Comparison of ENCODE assay signal across 8 mouse cellular contexts in the genomic region with DNA sequence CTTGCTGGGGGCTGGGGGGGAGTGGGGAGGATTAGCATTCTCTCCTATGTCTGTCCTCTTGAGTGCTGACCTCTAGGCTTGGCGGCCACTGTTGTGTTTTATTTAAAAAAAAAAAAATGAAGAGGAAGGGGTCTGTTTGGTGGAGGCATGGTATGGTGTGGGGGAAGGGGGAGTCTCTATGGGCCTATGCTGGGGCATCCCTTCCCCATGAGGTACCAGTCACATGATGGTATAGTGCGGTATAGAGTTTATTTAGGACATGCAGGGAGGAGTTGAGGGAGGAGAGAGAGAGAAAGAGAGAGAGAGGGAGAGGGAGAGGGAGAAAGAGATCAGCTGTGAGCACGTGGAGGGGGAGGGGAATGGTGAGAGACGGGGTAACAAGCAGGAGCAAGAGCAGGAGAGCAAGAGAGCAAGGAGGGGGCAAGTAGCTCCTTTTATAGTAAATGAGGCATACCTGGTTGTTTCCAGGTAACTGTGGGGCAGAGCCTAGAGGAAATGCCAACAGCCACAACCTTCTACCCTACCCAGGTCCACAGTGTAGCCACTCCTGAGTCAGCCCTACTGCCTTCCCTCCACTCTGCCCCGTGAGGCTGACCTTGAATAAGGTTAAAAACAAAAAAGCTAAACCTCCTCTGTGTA. TPM values are rescaled to one million over a fixed set of nuclear protein-coding genes. Genes with fewer than 3 reads are reported as not detected.
A peak's percentile ranks its signal among the peaks of the same experiment; 100 is the strongest.
DNase-seq lines count a peak whose midpoint lies in the region; TF ChIP-seq lines count a peak whose summit lies in the region.
"Had no signal": no experiment of that assay in that cellular context is flagged by ENCODE, and none has a peak within 500 bp of the region (broad histone marks: within the 10 kb centered on the region; RNA-seq: fewer than 3 reads in every experiment).

No protein-coding gene starts in this region.

- TF ChIP-seq RAD21 in CH12.LX (IDR thresholded peaks at IDR 0.05; ENCODE audit: low read depth, low read length) = no peak

- H3K79me2 ChIP-seq in CH12.LX (replicated peaks; ENCODE audit: control insufficient read depth, extremely low read depth, insufficient read depth, poor library complexity, severe bottlenecking) = no peaks in the 10 kb centered on the region

- H3K4me1 ChIP-seq in CH12.LX (ENCODE audit: control insufficient read depth in 1 of 2, insufficient read depth in 2 of 2) = peaks cover 5 to 43% of the 10 kb centered on the region in 2 experiments
- H3K4me1 ChIP-seq in brown adipose tissue, adult 24 weeks (ENCODE audit: control insufficient read depth, insufficient read depth, insufficient read length, low read length) = no peaks in the 10 kb centered on the region

- H3K4me3 ChIP-seq in CH12.LX (replicated peaks in 1 of 3; ENCODE audit: low read depth in 2 of 3, low read length in 2 of 3, poor library complexity in 1 of 3) = peak overlapping the region in 1 of 3 experiments; percentile 42
- H3K4me3 ChIP-seq in brown adipose tissue, adult 24 weeks (ENCODE audit: insufficient read depth, low read depth, low read length) = no peak overlapping the region

- in situ Hi-C loops in CH12.LX (cut with MboI; ENCODE audit: low pct_ligation_motif_present, low pct_unique_long_range_greater_than_20kb, low sequenced_read_pairs) = no loop called here

- no peaks in the 10 kb centered on the region for H3K9me3 ChIP-seq in CH12.LX (replicated peaks; ENCODE audit: low read length)

- H3K4me2 ChIP-seq in CH12.LX (ENCODE audit: insufficient read depth, low read depth, poor library complexity, severe bottlenecking) = peak overlapping the region; percentile 96

- dilution Hi-C loops in CH12.LX (cut with MboI; ENCODE audit: extremely low pct_ligation_motif_present, extremely low pct_unique_long_range_greater_than_20kb, low sequenced_read_pairs) = no loop called here

- intact Hi-C loops in left cerebral cortex, postnatal 25 days (cut with DNase I) = no loop called here

- TF ChIP-seq EP300 in CH12.LX (IDR thresholded peaks at IDR 0.05; ENCODE audit: low read length) = no peak

- no peak for TF ChIP-seq CTCF in CH12.LX (conservative IDR thresholded peaks at IDR 0.05 in 1 of 2, IDR thresholded peaks at IDR 0.05 in 1 of 2; ENCODE audit: low read depth in 2 of 2, low read length in 2 of 2)

- H3K36me3 ChIP-seq in CH12.LX (replicated peaks in 1 of 2; ENCODE audit: control insufficient read depth in 1 of 2, insufficient read depth in 1 of 2, low read length in 1 of 2) = no peaks in the 10 kb centered on the region

- H3K9ac ChIP-seq in CH12.LX (ENCODE audit: insufficient read depth, low read depth) = no peak overlapping the region; the same call in 1 of the 2 replicates

- H3K27ac ChIP-seq in CH12.LX (ENCODE audit: insufficient read depth, low read depth) = no peak overlapping the region
- H3K27ac ChIP-seq in brown adipose tissue, adult 24 weeks (replicated peaks; ENCODE audit: low read depth, low read length) = peak overlapping the region; percentile 66

- DNase-seq in CH12.LX (ENCODE audit: extremely low read depth) = peak; percentile 6
- DNase-seq in kidney, postnatal 10 days = peak; percentile 53
- DNase-seq in lung, postnatal 10 days = peak; percentile 27
- no peak for DNase-seq in retina, embryonic 14.5 days (ENCODE audit: low spot score)
- no peak for DNase-seq in left cerebral cortex, postnatal 25 days (ENCODE audit: low spot score in 2 of 2)
- DNase-seq in natural killer cell, adult 2 months (ENCODE audit: low spot score in 2 of 2) = no peak
- DNase-seq: cerebellum, postnatal 25 days had no signal

- H3K27me3 ChIP-seq in CH12.LX (replicated peaks) = no peaks in the 10 kb centered on the region

- TF ChIP-seq POLR2A in CH12.LX (IDR thresholded peaks at IDR 0.05; ENCODE audit: low read depth, low read length) = no peak

TF ChIP-seq in CH12.LX, 34 proteins besides CTCF, POLR2A, EP300 and RAD21:
- TF ChIP-seq TCF12 (IDR thresholded peaks at IDR 0.05; ENCODE audit: low read depth, low read length) = no peak
- no peak for TF ChIP-seq ZNF384 (IDR thresholded peaks at IDR 0.05; ENCODE audit: low read depth, low read length)
- no peak for TF ChIP-seq PAX5 (IDR thresholded peaks at IDR 0.05; ENCODE audit: low read length)
- TF ChIP-seq E2F4 (IDR thresholded peaks at IDR 0.05; ENCODE audit: insufficient replicate concordance, low read depth, low read length) = no peak
- TF ChIP-seq MXI1 (IDR thresholded peaks at IDR 0.05; ENCODE audit: low read depth, low read length) = no peak
- TF ChIP-seq ZKSCAN1 (IDR thresholded peaks at IDR 0.05; ENCODE audit: borderline replicate concordance, low read depth, low read length) = no peak
- TF ChIP-seq NRF1 (IDR thresholded peaks at IDR 0.05; ENCODE audit: low read depth, low read length) = no peak
- TF ChIP-seq HCFC1 (IDR thresholded peaks at IDR 0.05; ENCODE audit: low read depth, low read length) = no peak
- no peak for TF ChIP-seq POLR2AphosphoS2 (IDR thresholded peaks at IDR 0.05; ENCODE audit: low read depth, low read length)
- TF ChIP-seq ZC3H11A (IDR thresholded peaks at IDR 0.05; ENCODE audit: low read depth, low read length) = no peak
- TF ChIP-seq SMC3 (IDR thresholded peaks at IDR 0.05; ENCODE audit: low read depth, low read length) = no peak
- TF ChIP-seq MAZ (IDR thresholded peaks at IDR 0.05; ENCODE audit: low read depth, low read length) = no peak
- no peak for TF ChIP-seq UBTF (IDR thresholded peaks at IDR 0.05; ENCODE audit: low read depth, low read length)
- no peak for TF ChIP-seq MAFK (IDR thresholded peaks at IDR 0.05; ENCODE audit: insufficient replicate concordance, low read length)
- TF ChIP-seq GABPA (IDR thresholded peaks at IDR 0.05; ENCODE audit: insufficient replicate concordance, low read depth, low read length) = no peak
- TF ChIP-seq RCOR1 (conservative IDR thresholded peaks at IDR 0.05; ENCODE audit: low read depth, low read length) = no peak

RNA-seq across cellular contexts. Expression of a gene that starts 15.4 kb away (rescaled TPM):
- total RNA-seq in CH12.LX (2012; rRNA removed) = not detected in 2 replicates
- not detected in 2 replicates for total RNA-seq in CH12.LX (2014; rRNA removed)
- polyA plus RNA-seq in CH12.LX (2012; ENCODE audit: insufficient read length, low read depth) = not detected in 2 replicates
- polyA plus RNA-seq in brown adipose tissue, adult 24 weeks (2012; ENCODE audit: insufficient read depth, insufficient read length, missing spikeins) = not detected in 2 replicates
- total RNA-seq in left cerebral cortex, postnatal 25 days (2021) = 1 to 10 TPM; 4.2 to 6.2 TPM

Comparison
In these comparisons a context has a peak if more than half of its experiments do, and no peak if none do; other contexts are left out.
1. DNase-seq: peak in CH12.LX (single experiment), kidney, postnatal 10 days (single experiment) and lung, postnatal 10 days (single experiment); none in retina, embryonic 14.5 days (single experiment), left cerebral cortex, postnatal 25 days (0 of 2) and natural killer cell, adult 2 months (0 of 2).
2. RNA of a gene that starts 15.4 kb away (total RNA-seq): 4.2 to 6.2 TPM in left cerebral cortex, postnatal 25 days; not detected in CH12.LX; every median in the first group is over 4 times any median in the second.